Mouse (Mus musculus): Measurements from ENCODE around the gene Clasp1. TPM values are rescaled to one million over a fixed set of nuclear protein-coding genes. Genes with fewer than 3 reads are reported as not detected.

Gene Clasp1
- polyA plus RNA-seq, 1 experiment = 12.8 TPM

- Histone ChIP-seq H3K4me3 (ENCODE audit: insufficient read depth, low read depth, low read length) (no peak overlapping the region), H3K36me3 (ENCODE audit: control insufficient read depth, insufficient read depth, low read length) (no peaks in the 10 kb centered on the region), H3K27ac (ENCODE audit: insufficient read depth, low read depth, low read length) (no peak overlapping the region), H3K27me3 (replicated peaks; ENCODE audit: control insufficient read depth, insufficient read depth, low read length) (no peaks in the 10 kb centered on the region), H3K4me1 (ENCODE audit: control insufficient read depth, insufficient read depth, low read length) (no peaks in the 10 kb centered on the region)
- no peak for DNase-seq
- 81% methylated on average over 5 of the region's 5 CpGs for WGBS
- no peak for TF ChIP-seq POLR2A (IDR thresholded peaks at IDR 0.05; ENCODE audit: low read depth, low read length)
- no peak for TF ChIP-seq CTCF (conservative IDR thresholded peaks at IDR 0.05; ENCODE audit: insufficient read depth, insufficient read length, low read depth, low read length)
Measured at GRCm38 (mm10) chr1:118377784-118378183, 11.1 kb upstream of the Clasp1 start.

GRCm38 (mm10) chr1:118380105-118380786 lies 8.6 kb upstream of the Clasp1 start:
- Histone ChIP-seq H3K27ac (ENCODE audit: insufficient read depth, low read depth, low read length) (no peak overlapping the region), H3K27me3 (replicated peaks; ENCODE audit: control insufficient read depth, insufficient read depth, low read length) (no peaks in the 10 kb centered on the region), H3K36me3 (ENCODE audit: control insufficient read depth, insufficient read depth, low read length) (no peaks in the 10 kb centered on the region), H3K4me1 (ENCODE audit: control insufficient read depth, insufficient read depth, low read length) (no peaks in the 10 kb centered on the region), H3K4me3 (ENCODE audit: insufficient read depth, low read depth, low read length) (no peak overlapping the region)
- TF ChIP-seq POLR2A (IDR thresholded peaks at IDR 0.05; ENCODE audit: low read depth, low read length) = no peak
- no peak for TF ChIP-seq CTCF (conservative IDR thresholded peaks at IDR 0.05; ENCODE audit: insufficient read depth, insufficient read length, low read depth, low read length)
- no peak for DNase-seq
- 76% methylated on average over 8 of the region's 8 CpGs for WGBS

DNA sequence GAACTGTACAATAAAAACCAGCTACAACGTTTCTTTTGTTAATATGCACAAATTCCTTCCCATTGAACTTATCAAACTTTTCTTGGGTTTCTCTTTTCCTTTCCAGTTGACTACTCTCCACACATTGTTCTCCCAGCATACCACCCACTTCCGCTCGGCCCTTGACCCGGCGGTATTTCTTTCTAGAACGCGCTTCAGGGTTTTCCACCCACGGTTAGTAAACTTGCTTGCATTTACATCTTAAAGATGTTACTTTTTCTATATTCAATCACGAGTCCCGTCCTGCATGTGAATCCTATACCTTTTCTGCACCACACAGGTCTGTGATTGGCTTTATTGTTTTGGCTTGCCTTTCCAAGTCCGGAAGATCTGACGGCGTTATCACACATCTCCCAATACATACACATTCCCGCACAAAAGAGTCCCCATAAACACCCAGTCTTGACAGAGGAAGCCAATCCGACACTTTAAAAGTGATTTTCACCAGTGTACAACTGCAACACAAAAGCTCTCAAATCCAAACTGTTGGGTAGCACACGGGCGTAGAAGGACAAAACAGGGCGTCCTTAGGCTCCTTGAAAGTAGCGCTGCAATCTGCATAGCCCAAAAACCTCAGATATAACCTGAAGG lies 616 bp upstream of the Clasp1 start:
- Histone ChIP-seq H3K36me3 (ENCODE audit: control insufficient read depth, insufficient read depth, low read length) (no peaks in the 10 kb centered on the region), H3K4me1 (ENCODE audit: control insufficient read depth, insufficient read depth, low read length) (peaks cover 5% of the 10 kb centered on the region; the same call in 1 of the 2 replicates), H3K27ac (ENCODE audit: insufficient read depth, low read depth, low read length) (peak overlapping the region; percentile 98), H3K27me3 (replicated peaks; ENCODE audit: control insufficient read depth, insufficient read depth, low read length) (no peaks in the 10 kb centered on the region), H3K4me3 (ENCODE audit: insufficient read depth, low read depth, low read length) (peak overlapping the region; percentile 92)
- DNase-seq = peak; percentile 88
- under 1% methylated on average over 19 of the region's 19 CpGs for WGBS
- TF ChIP-seq POLR2A (IDR thresholded peaks at IDR 0.05; ENCODE audit: low read depth, low read length) (no peak), CTCF (conservative IDR thresholded peaks at IDR 0.05; ENCODE audit: insufficient read depth, insufficient read length, low read depth, low read length) (no peak)

- H3K27ac ChIP-seq (ENCODE audit: insufficient read depth, low read depth, low read length) = peak overlapping the region; percentile 93
- H3K4me1 ChIP-seq (ENCODE audit: control insufficient read depth, insufficient read depth, low read length) = peaks cover 5% of the 10 kb centered on the region; the same call in 1 of the 2 replicates
- peak; percentile 33 for DNase-seq
- H3K4me3 ChIP-seq (ENCODE audit: insufficient read depth, low read depth, low read length) = peak overlapping the region; percentile 92
- WGBS = under 1% methylated on average over 44 of the region's 44 CpGs
- TF ChIP-seq POLR2A (IDR thresholded peaks at IDR 0.05; ENCODE audit: low read depth, low read length) (no peak), CTCF (conservative IDR thresholded peaks at IDR 0.05; ENCODE audit: insufficient read depth, insufficient read length, low read depth, low read length) (no peak)
- no peaks in the 10 kb centered on the region for H3K27me3 ChIP-seq (replicated peaks; ENCODE audit: control insufficient read depth, insufficient read depth, low read length)
- H3K36me3 ChIP-seq (ENCODE audit: control insufficient read depth, insufficient read depth, low read length) = no peaks in the 10 kb centered on the region
Measured at GRCm38 (mm10) chr1:118389454-118390265, 802 bp downstream of the Clasp1 start.

- Histone ChIP-seq H3K27me3 (replicated peaks; ENCODE audit: control insufficient read depth, insufficient read depth, low read length) (no peaks in the 10 kb centered on the region), H3K4me3 (ENCODE audit: insufficient read depth, low read depth, low read length) (peak overlapping the region; percentile 92), H3K27ac (ENCODE audit: insufficient read depth, low read depth, low read length) (no peak overlapping the region), H3K4me1 (ENCODE audit: control insufficient read depth, insufficient read depth, low read length) (peaks cover 5% of the 10 kb centered on the region; the same call in 1 of the 2 replicates), H3K36me3 (ENCODE audit: control insufficient read depth, insufficient read depth, low read length) (no peaks in the 10 kb centered on the region)
- no peak for DNase-seq
- TF ChIP-seq POLR2A (IDR thresholded peaks at IDR 0.05; ENCODE audit: low read depth, low read length) (no peak), CTCF (conservative IDR thresholded peaks at IDR 0.05; ENCODE audit: insufficient read depth, insufficient read length, low read depth, low read length) (no peak)
- WGBS = 13% methylated on average over 8 of the region's 8 CpGs
Measured at GRCm38 (mm10) chr1:118390266-118390660, 1.4 kb downstream of the Clasp1 start.

GRCm38 (mm10) chr1:118390871-118391387 lies 2.1 kb downstream of the Clasp1 start:
- no peak overlapping the region for H3K4me3 ChIP-seq (ENCODE audit: insufficient read depth, low read depth, low read length)

More at GRCm38 (mm10) chr1:118390871-118391387, 2.1 kb downstream of the Clasp1 start:
- 43% methylated on average over 2 of the region's 2 CpGs for WGBS
- Histone ChIP-seq H3K27me3 (replicated peaks; ENCODE audit: control insufficient read depth, insufficient read depth, low read length) (no peaks in the 10 kb centered on the region), H3K27ac (ENCODE audit: insufficient read depth, low read depth, low read length) (no peak overlapping the region), H3K4me1 (ENCODE audit: control insufficient read depth, insufficient read depth, low read length) (peaks cover 5% of the 10 kb centered on the region; the same call in 1 of the 2 replicates), H3K36me3 (ENCODE audit: control insufficient read depth, insufficient read depth, low read length) (no peaks in the 10 kb centered on the region)
- TF ChIP-seq POLR2A (IDR thresholded peaks at IDR 0.05; ENCODE audit: low read depth, low read length) (no peak), CTCF (conservative IDR thresholded peaks at IDR 0.05; ENCODE audit: insufficient read depth, insufficient read length, low read depth, low read length) (no peak)
- peak; percentile 14 for DNase-seq
